Mouse (Mus musculus) E14TG2a.4 (cell line): ENCODE measurements at regions not wholly inside any gene's neighbourhood (a gene's known extent, or its start where the extent isn't known, plus 50 kb on each side); places are given as distances from the start of the nearest gene placed in this dataset.

Experiments used
- H3K27me3 ChIP-seq: 2 replicates; pipeline ENCODE4 v1.6.1; 2014; ENCODE audit warnings: low read length, control low read depth; ENCODE audit not compliant: insufficient read depth
- H3K36me3 ChIP-seq: 2 replicates; pipeline ENCODE4 v1.6.1; 2014; ENCODE audit warnings: low read length, control low read depth; ENCODE audit not compliant: insufficient read depth
- H3K4me1 ChIP-seq: replicated peaks from 2 replicates; pipeline ENCODE4 v1.6.1; 2014; ENCODE audit warnings: low read depth, low read length, control low read depth
- H3K4me3 ChIP-seq: replicated peaks from 2 replicates; pipeline ENCODE4 v1.5.1; 2014; ENCODE audit warnings: mild to moderate bottlenecking, low read length
- H3K9me3 ChIP-seq: 2 replicates; pipeline ENCODE4 v1.6.1; 2014; ENCODE audit warnings: low read length, control low read depth
- CTCF ChIP-seq: conservative IDR thresholded peaks from 2 replicates; pipeline ENCODE4 v1.5.1; 2014; ENCODE audit warnings: low read length
- NANOG ChIP-seq: IDR thresholded peaks from 2 replicates; pipeline ENCODE4 v1.6.1; 2014; ENCODE audit warnings: borderline replicate concordance, low read length, mixed read lengths
- POU5F1 ChIP-seq: IDR thresholded peaks from 2 replicates; pipeline ENCODE4 v1.6.1; 2014; ENCODE audit warnings: low read length, borderline replicate concordance

DNA sequence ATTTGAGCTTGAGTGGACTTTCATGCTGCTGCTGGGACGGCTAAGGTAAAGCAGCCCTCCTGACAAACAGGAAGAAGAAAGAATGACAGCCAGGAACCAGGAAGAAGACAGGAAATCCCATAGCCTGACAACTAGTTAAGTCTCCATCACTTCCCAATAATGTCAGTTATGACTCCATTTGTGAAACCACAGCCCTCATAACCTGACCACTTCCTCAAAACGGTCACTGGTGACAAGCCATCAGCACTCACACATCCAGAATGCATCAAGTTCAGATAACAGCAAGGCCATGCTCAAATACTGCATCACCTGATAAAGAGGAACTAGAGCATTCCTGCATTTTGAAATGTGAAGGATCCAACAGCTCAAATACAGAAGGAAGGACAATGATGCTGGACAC lies 288.3 kb downstream of the Zfp706 start:
- Histone ChIP-seq H3K36me3 (no peaks in the 10 kb centered on the region), H3K4me1 (peaks cover 27% of the 10 kb centered on the region), H3K9me3 (no peaks in the 10 kb centered on the region), H3K27me3 (no peaks in the 10 kb centered on the region), H3K4me3 (no peak overlapping the region)
- TF ChIP-seq CTCF (no peak), NANOG (no peak), POU5F1 (no peak)

DNA sequence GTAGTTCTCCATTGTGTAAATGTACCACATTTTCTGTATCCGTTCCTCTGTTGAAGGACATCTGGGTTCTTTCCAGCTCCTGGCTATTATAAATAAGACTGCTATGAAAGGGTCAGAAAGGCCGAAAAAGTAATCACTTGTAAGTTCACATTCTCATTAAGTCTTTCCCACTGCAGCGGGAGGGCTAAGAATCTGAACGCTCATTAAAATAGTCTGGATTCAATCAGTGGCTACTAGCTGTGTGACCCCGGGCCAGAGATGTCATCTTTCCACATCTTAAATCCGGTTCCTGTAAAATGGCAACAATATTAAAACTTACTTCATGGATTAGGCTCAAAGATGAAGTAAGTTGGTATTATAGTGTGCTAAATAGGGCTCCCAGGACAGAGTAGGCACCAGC lies 289.7 kb downstream of the Zfp706 start:
- Histone ChIP-seq H3K27me3 (no peaks in the 10 kb centered on the region), H3K9me3 (no peaks in the 10 kb centered on the region), H3K36me3 (no peaks in the 10 kb centered on the region), H3K4me3 (no peak overlapping the region), H3K4me1 (peaks cover 14% of the 10 kb centered on the region)
- TF ChIP-seq POU5F1 (no peak), NANOG (no peak), CTCF (no peak)

DNA sequence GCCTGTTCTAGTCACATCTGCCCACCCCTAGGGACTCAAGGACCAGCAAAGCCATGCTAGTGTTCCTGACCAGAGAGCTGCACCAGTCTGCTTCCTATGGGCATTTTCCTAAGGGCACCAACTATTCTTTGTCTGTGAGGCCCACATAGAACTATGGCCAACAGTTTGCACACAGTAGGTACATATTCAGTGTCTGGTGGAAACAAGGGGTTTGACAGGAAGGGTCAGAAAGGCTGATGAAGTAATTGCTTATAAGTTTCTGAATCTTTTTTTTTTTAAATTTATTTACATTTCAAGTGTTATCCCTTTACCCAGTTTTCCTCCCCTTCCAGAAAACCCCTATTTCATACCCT lies 290.9 kb downstream of the Zfp706 start:
- TF ChIP-seq NANOG (no peak), CTCF (no peak), POU5F1 (no peak)
- H3K27me3 ChIP-seq, result no peaks in the 10 kb centered on the region
- H3K4me3 ChIP-seq, result no peak overlapping the region; the same call in 1 of the 2 replicates
- H3K9me3 ChIP-seq, result no peaks in the 10 kb centered on the region
- H3K36me3 ChIP-seq, result no peaks in the 10 kb centered on the region
- peaks cover 11% of the 10 kb centered on the region for H3K4me1 ChIP-seq

DNA sequence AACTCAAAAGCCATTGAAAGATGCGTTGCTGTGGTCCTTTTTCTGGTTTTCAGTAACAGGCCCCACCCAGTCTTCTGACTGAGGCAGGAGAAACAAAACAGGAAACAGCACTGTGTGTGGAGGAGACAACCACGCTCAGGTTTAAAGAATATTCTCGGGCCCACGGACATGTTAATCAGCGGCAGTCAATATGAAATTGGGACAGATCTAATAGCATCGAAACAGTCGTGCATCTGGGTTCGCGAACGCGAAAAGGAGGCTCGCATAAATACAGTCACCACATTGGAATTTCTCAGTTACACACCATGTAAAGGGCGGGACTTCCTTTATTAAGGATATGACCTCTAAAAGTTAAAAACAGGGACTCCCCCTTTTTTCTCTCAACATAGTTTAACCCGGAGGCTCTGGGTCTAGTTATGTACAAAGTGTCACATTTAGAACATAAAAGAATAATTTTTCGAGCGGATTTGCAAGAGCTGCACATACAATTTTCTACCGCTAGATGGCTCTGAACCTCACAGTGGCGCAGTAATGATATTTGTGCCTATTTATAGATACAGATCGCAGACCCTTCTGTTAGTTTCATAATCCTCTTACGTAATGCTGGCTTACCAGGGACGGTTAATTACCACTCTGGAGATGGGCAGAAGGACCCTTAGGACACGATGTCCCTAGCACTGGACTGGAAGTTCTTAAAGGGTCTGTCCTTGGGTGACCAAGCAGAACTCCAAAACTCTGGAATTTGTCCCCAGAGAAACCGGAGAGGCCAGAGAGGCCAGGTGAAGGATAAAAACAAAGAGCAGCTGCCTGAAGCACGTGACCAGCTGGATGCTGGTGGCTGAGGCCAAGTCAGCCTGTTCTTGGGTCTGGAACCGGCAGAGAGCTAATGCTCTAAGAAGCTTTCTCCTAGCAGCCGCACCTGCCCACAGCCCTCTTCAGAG lies 291.6 kb downstream of the Zfp706 start:
- no peak for TF ChIP-seq POU5F1
- peak; percentile 96 for TF ChIP-seq CTCF
- Histone ChIP-seq H3K27me3 (no peaks in the 10 kb centered on the region), H3K4me1 (peaks cover 11% of the 10 kb centered on the region), H3K36me3 (no peaks in the 10 kb centered on the region), H3K9me3 (no peaks in the 10 kb centered on the region), H3K4me3 (no peak overlapping the region; the same call in 1 of the 2 replicates)

DNA sequence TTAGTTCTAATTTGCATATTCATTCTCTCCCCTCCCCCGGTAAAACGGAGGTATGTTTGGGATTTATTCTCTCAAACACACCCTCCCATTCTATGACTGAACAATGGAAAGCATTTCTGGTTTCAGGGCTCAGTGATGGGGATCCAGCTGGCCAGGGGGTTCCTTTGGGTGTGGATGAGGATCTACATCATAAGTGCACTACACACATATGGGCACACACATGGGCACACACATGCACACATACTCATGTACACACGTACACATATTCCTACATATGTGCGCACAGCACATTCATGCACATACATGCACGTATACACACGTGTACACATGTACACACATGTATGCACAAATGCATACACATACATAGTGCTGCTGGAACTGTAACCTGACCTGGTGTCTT lies 292.4 kb downstream of the Zfp706 start:
- Histone ChIP-seq H3K9me3 (no peaks in the 10 kb centered on the region), H3K4me3 (no peak overlapping the region), H3K4me1 (peaks cover 11% of the 10 kb centered on the region), H3K27me3 (no peaks in the 10 kb centered on the region), H3K36me3 (no peaks in the 10 kb centered on the region)
- no peak for TF ChIP-seq POU5F1
- no peak for TF ChIP-seq NANOG
- no peak for TF ChIP-seq CTCF

DNA sequence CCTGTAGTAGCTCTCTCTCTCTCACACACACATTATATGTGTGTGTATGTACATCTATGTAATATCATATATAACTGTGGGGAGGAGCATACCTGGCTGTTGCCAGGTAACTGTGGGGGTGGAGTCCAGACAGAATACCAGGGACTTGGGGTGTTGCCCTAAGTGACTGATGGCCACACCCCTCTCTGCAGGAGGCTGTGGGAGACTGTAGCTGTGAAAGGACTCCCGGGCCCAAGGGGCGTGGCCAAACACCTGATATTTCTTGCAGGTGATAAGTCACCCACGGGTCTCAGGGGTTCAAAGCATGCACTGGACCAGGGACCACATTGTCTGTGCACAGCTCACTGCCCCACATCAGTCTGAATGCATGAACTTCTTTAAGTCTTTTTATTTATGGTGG lies 297.8 kb downstream of the Zfp706 start:
- no peaks in the 10 kb centered on the region for H3K36me3 ChIP-seq
- peaks cover 15% of the 10 kb centered on the region for H3K4me1 ChIP-seq
- no peaks in the 10 kb centered on the region for H3K9me3 ChIP-seq
- H3K4me3 ChIP-seq, result no peak overlapping the region
- TF ChIP-seq CTCF (no peak), NANOG (no peak), POU5F1 (no peak)
- H3K27me3 ChIP-seq, result no peaks in the 10 kb centered on the region

DNA sequence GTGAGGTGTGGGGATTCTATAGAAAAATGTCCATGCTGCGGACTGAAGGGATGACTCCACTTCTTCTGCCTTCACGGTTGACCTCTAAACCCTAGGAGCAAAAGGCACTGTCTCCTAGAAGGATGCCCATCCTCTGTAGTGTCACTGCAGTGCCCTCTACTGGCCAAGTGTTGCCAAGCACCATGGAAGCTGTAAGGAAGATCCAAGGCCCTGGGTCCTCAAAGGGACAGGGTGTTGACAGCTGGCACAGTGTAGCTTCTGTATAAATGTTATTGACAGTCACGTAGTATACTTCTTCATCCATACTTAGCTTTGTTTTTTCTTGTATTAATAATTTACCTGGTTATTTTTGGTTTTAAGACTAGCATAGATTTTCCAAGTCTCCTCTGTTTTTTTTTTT lies 299.1 kb downstream of the Zfp706 start:
- no peak for TF ChIP-seq POU5F1
- peak; percentile 86 for TF ChIP-seq CTCF
- Histone ChIP-seq H3K4me1 (peaks cover 15% of the 10 kb centered on the region), H3K4me3 (no peak overlapping the region)

DNA sequence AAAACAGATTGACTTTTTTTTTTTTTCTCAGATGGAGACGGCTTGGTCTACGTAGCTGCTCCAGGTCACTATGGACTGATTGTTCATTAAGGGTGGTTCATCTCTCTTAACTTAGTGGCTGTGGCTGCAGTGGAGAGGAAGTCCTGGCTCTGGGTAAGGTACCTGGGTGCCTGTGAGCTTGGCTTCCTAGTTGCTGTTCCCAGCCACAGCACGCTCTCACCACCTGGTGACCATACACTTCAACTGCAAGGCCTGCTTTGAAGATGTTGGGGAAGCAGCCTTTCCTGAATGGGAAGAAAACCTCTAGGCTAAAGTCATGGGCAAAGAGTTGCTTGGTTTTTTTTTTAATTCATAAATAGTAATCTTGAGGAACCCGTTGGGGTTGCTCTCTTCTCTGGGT lies 301.6 kb downstream of the Zfp706 start:
- Histone ChIP-seq H3K36me3 (no peaks in the 10 kb centered on the region), H3K4me3 (no peak overlapping the region), H3K9me3 (no peaks in the 10 kb centered on the region), H3K27me3 (no peaks in the 10 kb centered on the region), H3K4me1 (peaks cover 28% of the 10 kb centered on the region)
- TF ChIP-seq NANOG (no peak), POU5F1 (no peak), CTCF (peak; percentile 41)

More for the DNA sequence above, 299.1 kb downstream of the Zfp706 start:
- H3K36me3 ChIP-seq, result no peaks in the 10 kb centered on the region
- H3K9me3 ChIP-seq, result no peaks in the 10 kb centered on the region
- H3K27me3 ChIP-seq, result no peaks in the 10 kb centered on the region

DNA sequence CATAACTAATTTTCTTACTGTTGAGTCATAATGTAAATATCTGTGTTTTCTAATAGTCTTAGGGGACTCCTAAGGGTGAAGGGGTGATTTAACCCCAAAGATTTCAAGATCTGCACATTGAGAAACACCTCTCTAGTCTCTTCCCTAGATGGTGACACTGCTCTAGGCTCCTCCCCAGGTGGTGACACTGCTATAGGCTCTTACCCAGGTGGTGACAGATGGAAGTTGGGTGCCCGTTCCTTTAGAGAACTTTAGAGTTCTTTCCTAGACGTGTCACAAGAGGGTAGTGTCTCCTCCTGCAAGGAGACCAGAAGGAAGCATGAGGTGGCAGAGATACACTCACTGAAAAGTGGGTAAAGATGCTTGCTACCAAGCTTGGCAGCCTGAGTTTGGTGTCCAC lies 302.2 kb downstream of the Zfp706 start:
- no peak overlapping the region for H3K4me3 ChIP-seq
- no peaks in the 10 kb centered on the region for H3K27me3 ChIP-seq
- H3K9me3 ChIP-seq, result no peaks in the 10 kb centered on the region
- H3K36me3 ChIP-seq, result no peaks in the 10 kb centered on the region
- peaks cover 31% of the 10 kb centered on the region for H3K4me1 ChIP-seq
- no peak for TF ChIP-seq POU5F1
- TF ChIP-seq CTCF, result no peak
- no peak for TF ChIP-seq NANOG
